In genomic region chr17:28693086-28693485, GRCm38 (mm10) we compare ENCODE assay signal across 9 mouse cellular contexts. TPM values are rescaled to one million over a fixed set of nuclear protein-coding genes. Genes with fewer than 3 reads are reported as not detected.
DNase-seq lines count a peak whose midpoint lies in the region; ATAC-seq and TF ChIP-seq lines count a peak whose summit lies in the region.
"Had no signal": no experiment of that assay in that cellular context is flagged by ENCODE, and none has a peak within 500 bp of the region (broad histone marks: within the 10 kb centered on the region; RNA-seq: fewer than 3 reads in every experiment).

No protein-coding gene starts in this region.

- peak overlapping the region; percentile 97 for H3K4me3 ChIP-seq in layer of hippocampus, adult 2 months
- H3K4me3 ChIP-seq in embryonic facial prominence, embryonic 12.5 days, result peak overlapping the region; percentile 86
- H3K4me3 ChIP-seq in intestine, embryonic 16.5 days (ENCODE audit: low read length), result peak overlapping the region; percentile 99
- peak overlapping the region; percentile 97; the same call in 1 of the 2 replicates for H3K4me3 ChIP-seq in neural tube, embryonic 12.5 days

- H3K27ac ChIP-seq in layer of hippocampus, adult 2 months, result peak overlapping the region; percentile 96; the same call in 1 of the 2 replicates
- H3K27ac ChIP-seq in embryonic facial prominence, embryonic 12.5 days, result 0 out of 2 replicates have a peak overlapping the region, but pooled peaks have one; percentile 36
- H3K27ac ChIP-seq in intestine, embryonic 16.5 days (ENCODE audit: low read length), result peak overlapping the region; percentile 97
- H3K27ac ChIP-seq in neural tube, embryonic 12.5 days, result no peak overlapping the region

- no peak for TF ChIP-seq CTCF in layer of hippocampus, adult 2 months (conservative IDR thresholded peaks at IDR 0.05)

- DNase-seq in layer of hippocampus, adult 2 months (ENCODE audit: low spot score in 2 of 2), result no peak
- no peak for DNase-seq in layer of hippocampus, postnatal 36 days
- DNase-seq in spleen, postnatal 10 days (ENCODE audit: low spot score in 2 of 2), result no peak
- DNase-seq in thymus, postnatal 36 days, result no peak
- no peak for DNase-seq in right cerebral cortex, adult 2 months (ENCODE audit: low spot score in 2 of 2)
- DNase-seq: kidney, adult 11 months had no signal

- WGBS in embryonic facial prominence, embryonic 12.5 days, result 30% methylated on average over 3 of the region's 3 CpGs
- 17% methylated on average over 3 of the region's 3 CpGs for WGBS in intestine, embryonic 16.5 days
- WGBS in neural tube, embryonic 12.5 days, result 57% methylated on average over 3 of the region's 3 CpGs

- H3K36me3 ChIP-seq in embryonic facial prominence, embryonic 12.5 days, result no peaks in the 10 kb centered on the region
- no peaks in the 10 kb centered on the region for H3K36me3 ChIP-seq in intestine, embryonic 16.5 days (ENCODE audit: control insufficient read depth, insufficient read depth, low read length)
- H3K36me3 ChIP-seq in neural tube, embryonic 12.5 days, result no peaks in the 10 kb centered on the region

- ATAC-seq in embryonic facial prominence, embryonic 12.5 days (ENCODE audit: insufficient number of reproducible peaks, insufficient read depth, low FRiP score, low TSS enrichment), result no peak
- ATAC-seq in intestine, embryonic 16.5 days, result no peak
- ATAC-seq in neural tube, embryonic 12.5 days (ENCODE audit: low FRiP score, low read depth), result no peak

- no peaks in the 10 kb centered on the region for H3K9me3 ChIP-seq in embryonic facial prominence, embryonic 12.5 days
- H3K9me3 ChIP-seq in intestine, embryonic 16.5 days (ENCODE audit: control insufficient read depth, low read length), result no peaks in the 10 kb centered on the region
- no peaks in the 10 kb centered on the region for H3K9me3 ChIP-seq in neural tube, embryonic 12.5 days

- peaks cover 50% of the 10 kb centered on the region for H3K4me1 ChIP-seq in embryonic facial prominence, embryonic 12.5 days
- peaks cover 49% of the 10 kb centered on the region for H3K4me1 ChIP-seq in intestine, embryonic 16.5 days (ENCODE audit: control insufficient read depth, insufficient read depth, low read length)
- H3K4me1 ChIP-seq in neural tube, embryonic 12.5 days, result peaks cover 44% of the 10 kb centered on the region

- H3K27me3 ChIP-seq in embryonic facial prominence, embryonic 12.5 days, result peaks cover 13% of the 10 kb centered on the region; the same call in 1 of the 2 replicates
- no peaks in the 10 kb centered on the region for H3K27me3 ChIP-seq in intestine, embryonic 16.5 days (replicated peaks; ENCODE audit: control insufficient read depth, insufficient read depth, low read length)
- peaks cover 7% of the 10 kb centered on the region for H3K27me3 ChIP-seq in neural tube, embryonic 12.5 days (replicated peaks)

- H3K4me2 ChIP-seq in embryonic facial prominence, embryonic 12.5 days (replicated peaks), result peak overlapping the region; percentile 68
- peak overlapping the region; percentile 66 for H3K4me2 ChIP-seq in intestine, embryonic 16.5 days (ENCODE audit: low read depth, low read length)
- peak overlapping the region; percentile 77 for H3K4me2 ChIP-seq in neural tube, embryonic 12.5 days (replicated peaks)

- peak overlapping the region; percentile 97 for H3K9ac ChIP-seq in embryonic facial prominence, embryonic 12.5 days
- H3K9ac ChIP-seq in intestine, embryonic 16.5 days (ENCODE audit: low read depth, low read length), result no peak overlapping the region
- no peak overlapping the region for H3K9ac ChIP-seq in neural tube, embryonic 12.5 days

RNA-seq across cellular contexts. Expression of gene Mapk14, which starts 2.0 kb away (rescaled TPM):
- total RNA-seq in layer of hippocampus, adult 2 months (2021), result 10 to 100 TPM; 70.6 to 82.7 TPM
- 10 to 100 TPM; 76.7 to 78.8 TPM for total RNA-seq in layer of hippocampus, postnatal 36 days (2021)
- polyA plus RNA-seq in embryonic facial prominence, embryonic 12.5 days (2016; fragmentation: Nextera tagmentation; extraction: Ambion mirVana), result 48.8 and 52.4 TPM in 2 replicates
- polyA plus RNA-seq in intestine, embryonic 16.5 days (2015; fragmentation: Nextera tagmentation; extraction: Ambion mirVana), result 34.5 and 37.5 TPM in 2 replicates
- 40.8 and 42.7 TPM in 2 replicates for polyA plus RNA-seq in neural tube, embryonic 12.5 days (2016; fragmentation: Nextera tagmentation; extraction: Ambion mirVana)

RNA-seq across cellular contexts. Expression of gene Slc26a8, which starts 3.1 kb away (rescaled TPM):
- 1 to 10 TPM; 6.3 to 6.9 TPM for total RNA-seq in layer of hippocampus, adult 2 months (2021)
- total RNA-seq in layer of hippocampus, postnatal 36 days (2021), result 1 to 10 TPM; 3.7 to 6.4 TPM
- polyA plus RNA-seq in embryonic facial prominence, embryonic 12.5 days (2016; fragmentation: Nextera tagmentation; extraction: Ambion mirVana), result 0.17 and 0.73 TPM in 2 replicates
- polyA plus RNA-seq in intestine, embryonic 16.5 days (2015; fragmentation: Nextera tagmentation; extraction: Ambion mirVana), result 0.17 and 0.28 TPM in 2 replicates
- polyA plus RNA-seq in neural tube, embryonic 12.5 days (2016; fragmentation: Nextera tagmentation; extraction: Ambion mirVana), result 0.45 and 0.75 TPM in 2 replicates

RNA-seq across cellular contexts. Expression of gene AC170998.1, which starts 32.8 kb away (rescaled TPM):
- total RNA-seq in layer of hippocampus, adult 2 months (2021), result 1 to 10 TPM; 2.7 to 5.5 TPM
- 1 to 10 TPM; 1.4 to 1.8 TPM for total RNA-seq in layer of hippocampus, postnatal 36 days (2021)
- 3.5 and 5.3 TPM in 2 replicates for polyA plus RNA-seq in embryonic facial prominence, embryonic 12.5 days (2016; fragmentation: Nextera tagmentation; extraction: Ambion mirVana)
- polyA plus RNA-seq in intestine, embryonic 16.5 days (2015; fragmentation: Nextera tagmentation; extraction: Ambion mirVana), result 2.1 TPM in 2 replicates
- polyA plus RNA-seq in neural tube, embryonic 12.5 days (2016; fragmentation: Nextera tagmentation; extraction: Ambion mirVana), result 2.6 and 3.3 TPM in 2 replicates
